Mouse (Mus musculus) midbrain, embryonic 16.5 days (tissue): ENCODE measurements around the gene Tcp11l2. TPM values are rescaled to one million over a fixed set of nuclear protein-coding genes. Genes with fewer than 3 reads are reported as not detected.

ENCODE experiments used
- ATAC-seq: fragments of 200-750 bp; cut with Nextera tagmentation; 2 replicates; pipeline ENCODE4 v1.8.0; 2017; ENCODE audit warnings: moderate TSS enrichment
- H3K27ac ChIP-seq: fragments of 300-500 bp; sonication (generic); 2 replicates; pipeline ENCODE4 v1.5.1; 2014; ENCODE audit warnings: mild to moderate bottlenecking, low read length, mixed read lengths
- H3K27me3 ChIP-seq: fragments of 300-500 bp; sonication (generic); 2 replicates; pipeline ENCODE4 v1.6.1; 2014; ENCODE audit warnings: low read depth, low read length, mixed read lengths; ENCODE audit not compliant: control insufficient read depth, insufficient read depth
- H3K36me3 ChIP-seq: fragments of 300-500 bp; sonication (generic); 2 replicates; pipeline ENCODE4 v1.6.1; 2014; ENCODE audit warnings: mild to moderate bottlenecking, low read length, moderate library complexity, mixed read lengths; ENCODE audit not compliant: control insufficient read depth, insufficient read depth
- H3K4me1 ChIP-seq: fragments of 300-500 bp; sonication (generic); 2 replicates; pipeline ENCODE4 v1.6.1; 2014; ENCODE audit warnings: mild to moderate bottlenecking, low read length, mixed read lengths; ENCODE audit not compliant: control insufficient read depth, insufficient read depth
- H3K4me2 ChIP-seq: fragments of 300-500 bp; sonication (generic); 2 replicates; pipeline ENCODE4 v1.6.1; 2014; ENCODE audit warnings: mild to moderate bottlenecking, low read length, mixed read lengths
- H3K4me3 ChIP-seq: fragments of 300-500 bp; sonication (generic); 2 replicates; pipeline ENCODE4 v1.5.1; 2014; ENCODE audit warnings: low read depth, mild to moderate bottlenecking, low read length, moderate library complexity, mixed read lengths
- H3K9ac ChIP-seq: fragments of 300-500 bp; sonication (generic); 2 replicates; pipeline ENCODE4 v1.6.1; 2014; ENCODE audit warnings: low read depth, low read length, mixed read lengths
- H3K9me3 ChIP-seq: fragments of 300-500 bp; sonication (generic); replicated peaks from 2 replicates; pipeline ENCODE4 v1.6.1; 2014; ENCODE audit warnings: mild to moderate bottlenecking, low read length, mixed read lengths; ENCODE audit not compliant: control insufficient read depth, poor library complexity, severe bottlenecking
- WGBS: fragments of 180-500 bp; shearing (Covaris S2); extraction: QIAGEN DNeasy Blood & Tissue Kit; methylation state at CpG from one replicate; pipeline ENCODE4 v1.1.7; 2014; 5-methylcytosine and 5-hydroxymethylcytosine counted together
- polyA plus RNA-seq: library from polyadenylated mRNA; unstranded; fragments of >200 nt; fragmentation: Nextera tagmentation; extraction: Ambion mirVana; gene quantifications from 2 replicates; pipeline ENCODE4 v1.2.1, GENCODE M21; 2015

The Tcp11l2 gene
- polyA plus RNA-seq, 1 experiment from 2014 or later = 22.7 TPM

GRCm38 (mm10) chr10:84608361-84608760 lies 31.9 kb downstream of the Tcp11l2 start:
- Histone ChIP-seq H3K9ac (no peak overlapping the region), H3K9me3 (no peaks in the 10 kb centered on the region), H3K27ac (no peak overlapping the region), H3K4me3 (no peak overlapping the region), H3K4me2 (no peak overlapping the region), H3K36me3 (peaks cover 4% of the 10 kb centered on the region; the same call in 1 of the 2 replicates), H3K4me1 (no peaks in the 10 kb centered on the region), H3K27me3 (no peaks in the 10 kb centered on the region)
- no peak for ATAC-seq
- 92% methylated on average over 3 of the region's 3 CpGs for WGBS

GRCm38 (mm10) chr10:84610324-84610723 lies 33.9 kb downstream of the Tcp11l2 start:
- Histone ChIP-seq H3K9ac (no peak overlapping the region), H3K36me3 (peaks cover 4% of the 10 kb centered on the region; the same call in 1 of the 2 replicates), H3K4me2 (no peak overlapping the region), H3K27ac (no peak overlapping the region), H3K27me3 (no peaks in the 10 kb centered on the region), H3K4me3 (no peak overlapping the region), H3K9me3 (no peaks in the 10 kb centered on the region), H3K4me1 (no peaks in the 10 kb centered on the region)
- no peak for ATAC-seq
- WGBS = 86% methylated on average over 4 of the region's 4 CpGs

GRCm38 (mm10) chr10:84610783-84611182 lies 34.4 kb downstream of the Tcp11l2 start:
- Histone ChIP-seq H3K4me3 (no peak overlapping the region), H3K4me1 (no peaks in the 10 kb centered on the region), H3K27me3 (no peaks in the 10 kb centered on the region), H3K4me2 (no peak overlapping the region), H3K36me3 (peaks cover 4% of the 10 kb centered on the region; the same call in 1 of the 2 replicates), H3K9ac (no peak overlapping the region), H3K27ac (no peak overlapping the region), H3K9me3 (no peaks in the 10 kb centered on the region)
- no peak for ATAC-seq
- WGBS = 72% methylated on average over 3 of the region's 3 CpGs

GRCm38 (mm10) chr10:84611664-84612063 lies 35.2 kb downstream of the Tcp11l2 start:
- Histone ChIP-seq H3K36me3 (no peaks in the 10 kb centered on the region), H3K4me1 (no peaks in the 10 kb centered on the region), H3K4me2 (no peak overlapping the region), H3K9ac (no peak overlapping the region), H3K27ac (no peak overlapping the region), H3K4me3 (no peak overlapping the region), H3K27me3 (no peaks in the 10 kb centered on the region), H3K9me3 (no peaks in the 10 kb centered on the region)
- WGBS = 22% methylated on average over 3 of the region's 3 CpGs
- no peak for ATAC-seq

- H3K9ac ChIP-seq = no peak overlapping the region
- H3K27ac ChIP-seq = no peak overlapping the region
- no peaks in the 10 kb centered on the region for H3K36me3 ChIP-seq
- H3K27me3 ChIP-seq = no peaks in the 10 kb centered on the region
- H3K4me1 ChIP-seq = no peaks in the 10 kb centered on the region
- no peaks in the 10 kb centered on the region for H3K9me3 ChIP-seq
- no peak overlapping the region for H3K4me3 ChIP-seq
- no peak for ATAC-seq
- 65% methylated on average over 2 of the region's 2 CpGs for WGBS
- H3K4me2 ChIP-seq = no peak overlapping the region
Observed at GRCm38 (mm10) chr10:84612281-84612680, 35.9 kb downstream of the Tcp11l2 start.

GRCm38 (mm10) chr10:84613366-84613765 lies 36.9 kb downstream of the Tcp11l2 start:
- H3K4me1 ChIP-seq = no peaks in the 10 kb centered on the region
- WGBS = 78% methylated on average over 8 of the region's 8 CpGs
- no peaks in the 10 kb centered on the region for H3K27me3 ChIP-seq
- no peak for ATAC-seq
- no peak overlapping the region for H3K4me3 ChIP-seq
- H3K27ac ChIP-seq = no peak overlapping the region
- H3K4me2 ChIP-seq = no peak overlapping the region
- H3K9ac ChIP-seq = no peak overlapping the region
- H3K36me3 ChIP-seq = no peaks in the 10 kb centered on the region
- H3K9me3 ChIP-seq = no peaks in the 10 kb centered on the region

GRCm38 (mm10) chr10:84615076-84615475 lies 38.6 kb downstream of the Tcp11l2 start:
- no peak for ATAC-seq
- Histone ChIP-seq H3K4me2 (no peak overlapping the region), H3K27ac (no peak overlapping the region), H3K4me1 (no peaks in the 10 kb centered on the region), H3K27me3 (no peaks in the 10 kb centered on the region), H3K9me3 (no peaks in the 10 kb centered on the region), H3K4me3 (no peak overlapping the region), H3K36me3 (no peaks in the 10 kb centered on the region), H3K9ac (no peak overlapping the region)
- 85% methylated on average over 3 of the region's 3 CpGs for WGBS

GRCm38 (mm10) chr10:84621826-84622790 lies 45.7 kb downstream of the Tcp11l2 start, which contains the start of gene Polr3b:
Polr3b (plus strand) TSS chr10:84622292.
- Histone ChIP-seq H3K4me3 (peak within 1 kb of the TSS; percentile 77), H3K9ac (peak within 1 kb of the TSS; percentile 79), H3K4me2 (peak within 1 kb of the TSS; percentile 73), H3K4me1 (peaks cover 11% of the 10 kb centered on the region), H3K27ac (peak within 1 kb of the TSS; percentile 95), H3K9me3 (no peaks in the 10 kb centered on the region), H3K36me3 (no peaks in the 10 kb centered on the region), H3K27me3 (no peaks in the 10 kb centered on the region)
- ATAC-seq = peak; percentile 99
- 7% methylated on average over 53 of the region's 53 CpGs for WGBS

GRCm38 (mm10) chr10:84631182-84631581 lies 54.8 kb downstream of the Tcp11l2 start:
- ATAC-seq = no peak
- peaks cover 18% of the 10 kb centered on the region for H3K36me3 ChIP-seq
- no peak overlapping the region for H3K4me2 ChIP-seq
- no peaks in the 10 kb centered on the region for H3K9me3 ChIP-seq
- H3K4me1 ChIP-seq = no peaks in the 10 kb centered on the region
- WGBS = 61% methylated on average over 5 of the region's 5 CpGs
- no peak overlapping the region for H3K27ac ChIP-seq
- H3K4me3 ChIP-seq = no peak overlapping the region
- no peak overlapping the region for H3K9ac ChIP-seq
- H3K27me3 ChIP-seq = no peaks in the 10 kb centered on the region
